Comparison of ENCODE assay signal across 9 mouse cellular contexts in genomic region chr8:106511065-106511501, GRCm38 (mm10). TPM values are rescaled to one million over a fixed set of nuclear protein-coding genes. Genes with fewer than 3 reads are reported as not detected.
DNase-seq lines count a peak whose midpoint lies in the region; ATAC-seq lines count a peak whose summit lies in the region.
"Had no signal": no experiment of that assay in that cellular context is flagged by ENCODE, and none has a peak within 500 bp of the region (broad histone marks: within the 10 kb centered on the region; RNA-seq: fewer than 3 reads in every experiment).

No protein-coding gene starts in this region.

- ATAC-seq in common myeloid progenitor, adult 5-6 weeks (replicated peaks; ENCODE audit: low read depth, poor library complexity, severe bottlenecking), result peak; percentile 24; the same call in 1 of the 2 replicates
- ATAC-seq in hindbrain, embryonic 15.5 days (ENCODE audit: low FRiP score, low read depth), result 0 out of 2 replicates have a peak, but pooled peaks have one; percentile 4
- 0 out of 2 replicates have a peak, but pooled peaks have one; percentile 37 for ATAC-seq in megakaryocyte progenitor cell, adult 5-6 weeks (replicated peaks; ENCODE audit: poor library complexity)
- ATAC-seq in frontal cortex, adult (ENCODE audit: low TSS enrichment), result no peak
- ATAC-seq in erythroblast, adult 5-6 weeks (replicated peaks; ENCODE audit: low FRiP score, poor library complexity, severe bottlenecking), result no peak

- H3K9me3 ChIP-seq in hindbrain, embryonic 15.5 days, result no peaks in the 10 kb centered on the region

- H3K4me2 ChIP-seq in hindbrain, embryonic 15.5 days, result peak overlapping the region; percentile 61

- no peak overlapping the region for H3K27ac ChIP-seq in hindbrain, embryonic 15.5 days (replicated peaks)

- no peaks in the 10 kb centered on the region for H3K36me3 ChIP-seq in hindbrain, embryonic 15.5 days

- DNase-seq in cerebellum, postnatal 10 days, result peak; percentile 33 to 36
- no peak for DNase-seq in cerebellum, adult 9-11 months
- DNase-seq in embryo, embryonic 9.5 days (ENCODE audit: extremely low spot score), result no peak

- H3K27me3 ChIP-seq in hindbrain, embryonic 15.5 days, result peaks cover 58% of the 10 kb centered on the region

- peaks cover 38% of the 10 kb centered on the region for H3K4me1 ChIP-seq in hindbrain, embryonic 15.5 days (replicated peaks)

- peak overlapping the region; percentile 40 for H3K4me3 ChIP-seq in hindbrain, embryonic 15.5 days

- WGBS in hindbrain, embryonic 15.5 days, result 4% methylated on average over 22 of the region's 22 CpGs

- peak overlapping the region; percentile 34; the same call in 1 of the 2 replicates for H3K9ac ChIP-seq in hindbrain, embryonic 15.5 days

RNA-seq across cellular contexts. Expression of gene Cdh3, which starts 0.4 kb away (rescaled TPM):
- not detected in 2 replicates for total RNA-seq in common myeloid progenitor, adult 5-6 weeks (2017)
- polyA plus RNA-seq in hindbrain, embryonic 15.5 days (2015; fragmentation: Nextera tagmentation; extraction: Ambion mirVana), result 3.9 and 4.8 TPM in 2 replicates
- not detected in 2 replicates for total RNA-seq in megakaryocyte progenitor cell, adult 5-6 weeks (2015)
- total RNA-seq in megakaryocyte progenitor cell, adult 5-6 weeks (2017), result not detected in 2 replicates
- not detected in 2 replicates for total RNA-seq in erythroblast, adult 5-6 weeks (2015; ENCODE audit: low replicate concordance)
- total RNA-seq in erythroblast, adult 5-6 weeks (2017; ENCODE audit: low replicate concordance), result not detected in 2 replicates
- total RNA-seq: neutrophil, adult 5-6 weeks had no signal

RNA-seq across cellular contexts. Expression of gene 6030452D12Rik, which starts 10.8 kb away (rescaled TPM):
- total RNA-seq in common myeloid progenitor, adult 5-6 weeks (2017), result not detected in 2 replicates
- not detected in 2 replicates for polyA plus RNA-seq in hindbrain, embryonic 15.5 days (2015; fragmentation: Nextera tagmentation; extraction: Ambion mirVana)
- not detected in 2 replicates for total RNA-seq in megakaryocyte progenitor cell, adult 5-6 weeks (2015)
- not detected in 2 replicates for total RNA-seq in megakaryocyte progenitor cell, adult 5-6 weeks (2017)
- total RNA-seq in erythroblast, adult 5-6 weeks (2015; ENCODE audit: low replicate concordance), result not detected in 2 replicates
- total RNA-seq in erythroblast, adult 5-6 weeks (2017; ENCODE audit: low replicate concordance), result not detected in 2 replicates
- total RNA-seq: neutrophil, adult 5-6 weeks had no signal

Comparison
In these comparisons a context has a peak if more than half of its experiments do, and no peak if none do; other contexts are left out.
1. DNase-seq: peak in cerebellum, postnatal 10 days (2 of 2); none in cerebellum, adult 9-11 months (single experiment) and embryo, embryonic 9.5 days (single experiment).
2. ATAC-seq: peak in common myeloid progenitor, adult 5-6 weeks (single experiment), hindbrain, embryonic 15.5 days (single experiment) and megakaryocyte progenitor cell, adult 5-6 weeks (single experiment); none in frontal cortex, adult (single experiment) and erythroblast, adult 5-6 weeks (single experiment).